Mouse (Mus musculus): Measurements from ENCODE around the gene Art3. TPM values are rescaled to one million over a fixed set of nuclear protein-coding genes. Genes with fewer than 3 reads are reported as not detected.

Art3 gene
- 3.3 and 5.7 TPM in 2 replicates for polyA plus RNA-seq (2015; fragmentation: Nextera tagmentation; extraction: Ambion mirVana)

DNA sequence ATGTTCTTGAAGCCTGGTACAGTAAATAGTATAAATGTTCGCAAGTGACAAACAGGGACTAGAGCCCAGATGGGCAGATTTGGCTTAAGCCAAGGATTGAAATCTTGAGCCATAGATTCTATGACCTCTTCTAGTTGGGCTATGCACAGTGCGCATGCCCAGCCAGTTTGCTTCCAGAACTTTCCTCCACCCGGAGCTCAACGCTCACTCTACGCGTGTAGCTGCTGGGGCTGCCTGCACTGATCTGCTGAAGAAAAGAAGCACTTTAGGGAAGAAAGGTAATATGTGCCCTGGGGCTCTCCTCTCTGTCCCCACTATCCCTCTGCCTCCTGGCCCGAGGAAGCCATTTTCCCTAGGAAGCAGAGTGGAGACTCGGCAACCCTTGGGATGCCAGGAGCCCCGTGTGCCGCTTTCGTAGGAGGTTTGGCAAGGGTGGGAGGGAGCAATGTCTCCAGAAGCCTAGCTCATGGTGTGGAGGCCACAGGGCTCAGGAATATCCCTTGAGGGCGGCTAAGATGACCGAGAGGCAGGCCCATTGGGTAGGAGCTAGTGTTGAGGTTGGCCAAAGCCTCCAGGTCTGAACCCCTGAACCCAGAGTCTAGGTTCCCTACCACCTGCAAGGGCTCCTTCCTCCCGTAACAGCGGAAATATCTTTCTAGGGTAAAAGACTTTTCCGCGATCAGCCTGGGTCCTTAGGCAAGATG lies at the start of gene Art3:
TSS of gene Art3 (plus strand) at position 193 of the 704 bp plus-strand sequence.

DNA sequence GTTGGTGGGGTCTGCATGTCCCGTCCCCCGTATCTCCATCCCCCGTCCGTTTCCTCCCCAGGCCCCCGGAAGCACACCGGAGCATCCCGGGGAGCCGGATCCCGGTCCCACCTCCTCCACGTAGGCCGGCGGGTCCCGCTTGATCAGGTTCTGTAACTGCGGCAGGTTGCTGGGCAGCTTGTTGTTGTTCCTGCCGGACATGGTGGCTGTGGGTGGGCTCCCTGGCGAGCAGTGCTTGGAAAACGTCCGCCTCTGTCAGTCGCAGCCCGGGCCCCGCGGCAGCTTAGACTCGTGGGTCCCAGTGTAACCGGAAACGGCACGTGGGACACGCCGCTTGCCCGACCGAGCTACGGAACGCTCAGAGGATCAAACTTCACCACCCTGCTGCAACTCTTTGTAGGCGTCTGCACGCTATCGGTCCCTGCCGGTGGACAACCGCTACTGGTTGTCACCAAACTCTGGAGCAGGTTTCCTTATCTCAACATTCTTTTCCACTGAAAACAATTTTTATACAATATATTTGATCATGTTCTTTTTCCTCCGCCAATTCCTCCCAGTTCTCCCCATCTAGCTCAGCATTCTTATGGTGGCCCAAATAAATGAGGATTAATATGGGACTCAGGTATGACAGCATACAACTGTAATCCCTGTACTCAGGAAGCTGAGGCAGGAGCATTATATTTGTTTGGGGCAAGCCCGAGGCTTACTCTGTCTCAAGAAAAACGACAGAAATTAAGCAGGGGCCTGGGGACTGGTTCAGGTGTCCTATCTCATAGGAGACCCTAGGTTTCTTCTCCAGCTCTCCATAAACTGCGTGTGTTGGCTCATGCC lies 21.7 kb upstream of the Art3 start, which contains the start of gene Sdad1:
TSS of gene Sdad1 (minus strand) at position 799 of the 831 bp plus-strand sequence.

DNA sequence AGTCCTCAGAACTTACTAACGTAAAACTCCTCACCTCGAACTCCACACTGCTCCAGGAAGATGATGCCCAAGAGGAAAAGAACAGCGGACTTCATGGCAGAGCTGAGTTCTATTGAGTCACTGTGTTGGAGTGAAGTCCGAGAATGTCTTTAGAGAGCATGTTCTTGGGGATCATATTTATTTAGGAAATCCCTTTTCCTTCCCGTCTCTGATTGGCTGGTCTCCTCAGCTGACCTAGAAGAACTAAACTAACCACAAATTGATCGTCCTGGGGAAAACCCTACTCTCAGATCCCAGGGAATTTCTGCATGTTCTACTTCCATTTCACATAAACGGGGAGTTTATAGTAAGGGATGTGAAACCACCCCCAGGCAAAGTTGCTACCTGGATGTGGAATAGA lies 3.7 kb upstream of the Art3 start, which contains the start of gene Cxcl9:
TSS of gene Cxcl9 (minus strand) at position 151 of the 400 bp plus-strand sequence.

DNA sequence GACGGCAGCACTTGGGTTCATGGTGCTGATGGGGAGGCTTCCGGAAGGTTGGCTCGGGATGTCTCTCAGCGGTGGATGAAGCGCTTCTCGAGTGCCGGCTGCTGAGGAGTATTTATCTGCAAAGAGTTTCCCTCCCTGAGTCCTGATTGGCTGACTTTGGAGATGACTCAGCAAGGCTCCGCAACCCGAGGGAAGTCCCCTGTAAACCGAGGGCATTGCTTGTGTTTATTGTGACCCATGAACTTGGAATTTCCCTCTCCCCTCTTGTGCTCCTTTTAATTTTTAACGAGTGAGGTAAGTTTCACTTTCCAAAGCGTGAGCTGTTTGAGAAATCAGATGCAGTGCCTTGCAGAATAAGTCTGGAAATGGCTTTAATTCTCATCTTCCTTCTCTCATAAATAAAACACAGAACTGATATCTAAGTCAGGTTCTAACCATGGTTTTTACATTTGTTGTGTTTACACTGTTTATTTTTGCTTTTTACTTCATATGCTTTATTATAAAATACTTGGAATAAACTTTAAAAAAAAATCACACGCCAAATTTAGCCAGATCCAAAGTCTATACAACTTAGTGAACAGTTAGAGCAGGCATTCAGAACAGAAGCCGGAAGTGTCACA lies 17.3 kb downstream of the Art3 start, which contains the start of gene Cxcl10:
TSS of gene Cxcl10 (minus strand) at position 96 of the 620 bp plus-strand sequence.

DNA sequence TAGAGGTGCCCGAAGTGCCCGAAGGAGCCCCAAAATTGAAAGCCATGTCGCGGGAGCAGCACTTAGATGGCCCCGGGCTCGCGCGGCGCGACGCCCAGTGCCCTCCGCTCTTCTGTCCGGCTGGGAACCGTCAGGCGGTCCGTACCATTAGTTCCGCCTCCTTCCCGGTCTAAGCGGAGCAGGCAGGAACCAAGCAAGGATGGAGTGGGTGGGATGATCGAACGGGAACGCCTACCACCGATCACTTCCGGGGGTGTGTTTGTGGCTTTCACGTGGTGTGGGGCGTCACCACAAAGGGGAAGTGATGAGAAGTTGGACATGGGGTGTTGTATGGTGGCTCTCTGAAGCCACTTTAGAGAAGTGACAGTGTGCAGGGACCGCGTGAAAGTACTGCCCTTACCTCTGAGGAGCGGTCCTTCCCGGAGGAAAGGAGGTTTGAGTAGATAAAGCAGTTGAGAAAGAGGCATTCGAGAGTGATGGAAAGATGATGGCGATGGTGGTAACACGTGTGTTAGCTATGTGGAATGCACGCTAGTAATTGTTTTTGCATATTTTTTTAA lies 103.5 kb downstream of the Art3 start, which contains the start of gene Nup54:
TSS of gene Nup54 (minus strand) at position 195 of the 560 bp plus-strand sequence.

Other genes with a start within 250 kb of the Art3 start
- gene G3bp2, start 248.1 kb upstream of the Art3 start, polyA plus RNA-seq (2015; fragmentation: Nextera tagmentation; extraction: Ambion mirVana), result 66.1 and 70.5 TPM in 2 replicates
- gene Uso1, start 193.9 kb upstream of the Art3 start, polyA plus RNA-seq (2015; fragmentation: Nextera tagmentation; extraction: Ambion mirVana), result 21.5 and 24.7 TPM in 2 replicates
- not detected in 2 replicates for gene U90926, start 116.4 kb upstream of the Art3 start, polyA plus RNA-seq (2015; fragmentation: Nextera tagmentation; extraction: Ambion mirVana)
- 0.07 TPM in 1 of 2 replicates, not detected in the other for gene Ppef2, start 75.5 kb upstream of the Art3 start, polyA plus RNA-seq (2015; fragmentation: Nextera tagmentation; extraction: Ambion mirVana)
- gene Naaa, start 53.7 kb upstream of the Art3 start, polyA plus RNA-seq (2015; fragmentation: Nextera tagmentation; extraction: Ambion mirVana), result 8.5 and 10.8 TPM in 2 replicates
- gene Sdad1, start 21.3 kb upstream of the Art3 start, polyA plus RNA-seq (2015; fragmentation: Nextera tagmentation; extraction: Ambion mirVana), result 26.6 and 26.8 TPM in 2 replicates
- 0.06 and 0.95 TPM in 2 replicates for gene Cxcl9, start 3.7 kb upstream of the Art3 start, polyA plus RNA-seq (2015; fragmentation: Nextera tagmentation; extraction: Ambion mirVana)
- gene Cxcl10, start 17.1 kb downstream of the Art3 start, polyA plus RNA-seq (2015; fragmentation: Nextera tagmentation; extraction: Ambion mirVana), result 1.2 and 3.5 TPM in 2 replicates
- gene Nup54, start 103.4 kb downstream of the Art3 start, polyA plus RNA-seq (2015; fragmentation: Nextera tagmentation; extraction: Ambion mirVana), result 31.9 and 35.4 TPM in 2 replicates
- 11.5 and 13.2 TPM in 2 replicates for gene Scarb2, start 175.0 kb downstream of the Art3 start, polyA plus RNA-seq (2015; fragmentation: Nextera tagmentation; extraction: Ambion mirVana)
- gene Fam47e, start 223.2 kb downstream of the Art3 start, polyA plus RNA-seq (2015; fragmentation: Nextera tagmentation; extraction: Ambion mirVana), result 0.10 TPM in 1 of 2 replicates, not detected in the other